Mouse (Mus musculus) 416B (cell line): ENCODE measurements at regions not wholly inside any gene's neighbourhood (a gene's known extent, or its start where the extent isn't known, plus 50 kb on each side); places are given as distances from the start of the nearest gene placed in this dataset.

ENCODE experiments used
- DNase-seq: peaks from one replicate; pipeline ENCODE4 v3.0.0; 2011; ENCODE audit warnings: low read depth

DNA sequence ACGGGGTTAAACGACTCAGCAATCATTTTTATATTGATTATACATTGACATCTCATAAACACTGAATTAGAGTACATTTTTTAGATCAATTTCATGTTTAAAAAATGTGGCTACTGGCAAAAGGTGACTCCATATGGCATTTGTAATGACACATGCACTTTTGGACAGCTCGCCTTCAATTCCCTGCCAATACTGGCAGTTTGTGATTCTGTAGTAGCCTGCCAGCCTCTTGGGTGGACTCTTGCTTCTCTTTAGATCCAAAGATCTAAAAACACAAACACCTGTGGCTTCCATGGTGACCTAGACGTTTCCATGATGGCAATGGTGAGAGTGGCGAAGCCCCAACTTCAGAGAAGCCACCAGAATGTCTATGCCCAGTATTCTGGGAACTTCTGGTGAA is 83.1 kb upstream of the Pcdh8 start:
- no peak for DNase-seq

DNA sequence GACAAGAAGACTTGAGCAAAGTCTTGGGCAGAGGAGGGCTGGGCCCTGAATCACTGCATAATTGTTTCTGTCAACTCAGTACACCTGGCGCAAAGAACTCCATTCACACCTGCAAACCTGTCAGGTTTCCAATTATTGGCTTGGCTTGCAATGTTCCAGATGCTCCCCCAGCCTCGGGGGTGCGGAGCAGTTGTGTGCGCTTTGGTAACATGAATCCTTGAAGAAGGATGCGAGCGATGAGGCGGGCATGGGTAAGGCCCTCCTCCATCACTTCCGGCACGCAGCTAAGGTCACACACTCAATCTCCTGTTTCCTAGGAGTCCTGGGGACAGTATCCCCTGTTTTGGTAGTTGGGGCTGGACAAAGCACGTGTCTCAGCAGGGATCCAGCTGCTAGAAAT is 81.6 kb upstream of the Pcdh8 start:
- no peak for DNase-seq

DNA sequence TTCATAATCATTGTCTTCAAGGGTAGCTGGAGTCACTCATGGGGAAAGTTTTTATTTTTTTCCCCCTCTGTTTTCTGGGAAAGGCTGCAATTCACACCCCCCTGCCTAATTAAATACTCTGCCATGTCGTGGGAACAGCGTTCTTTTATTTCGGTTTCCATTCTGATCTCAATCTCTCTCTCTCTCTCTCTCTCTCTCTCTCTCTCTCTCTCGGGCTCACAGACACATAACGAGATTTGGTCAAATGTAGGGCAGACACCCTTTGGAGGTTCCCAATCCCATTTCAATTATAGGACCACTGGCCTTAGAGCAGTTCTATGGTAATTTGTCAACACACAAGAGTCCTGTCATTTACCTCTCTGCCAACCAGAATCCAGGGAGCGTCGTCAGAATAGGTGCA is 80.7 kb upstream of the Pcdh8 start:
- DNase-seq: no peak

DNA sequence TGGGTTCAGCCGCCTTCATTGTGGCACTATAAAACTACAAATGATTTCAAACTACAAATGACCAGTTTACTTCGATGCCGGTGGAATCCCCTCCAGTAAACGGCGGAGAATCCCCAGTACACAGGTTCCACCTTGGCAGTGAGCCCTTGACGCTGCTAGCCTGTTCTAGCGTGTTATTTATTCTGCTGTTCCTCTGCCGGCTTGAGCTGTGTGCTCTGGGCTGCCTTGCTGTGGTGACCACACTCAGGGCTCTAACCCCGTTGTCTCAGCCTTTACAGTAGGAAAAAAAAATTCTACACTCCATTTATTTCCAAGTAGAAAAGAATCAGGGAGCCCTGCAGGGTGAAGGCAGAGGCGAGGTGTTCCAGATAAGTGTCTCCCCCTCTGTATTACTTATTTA is 80.1 kb upstream of the Pcdh8 start:
- DNase-seq: no peak

DNA sequence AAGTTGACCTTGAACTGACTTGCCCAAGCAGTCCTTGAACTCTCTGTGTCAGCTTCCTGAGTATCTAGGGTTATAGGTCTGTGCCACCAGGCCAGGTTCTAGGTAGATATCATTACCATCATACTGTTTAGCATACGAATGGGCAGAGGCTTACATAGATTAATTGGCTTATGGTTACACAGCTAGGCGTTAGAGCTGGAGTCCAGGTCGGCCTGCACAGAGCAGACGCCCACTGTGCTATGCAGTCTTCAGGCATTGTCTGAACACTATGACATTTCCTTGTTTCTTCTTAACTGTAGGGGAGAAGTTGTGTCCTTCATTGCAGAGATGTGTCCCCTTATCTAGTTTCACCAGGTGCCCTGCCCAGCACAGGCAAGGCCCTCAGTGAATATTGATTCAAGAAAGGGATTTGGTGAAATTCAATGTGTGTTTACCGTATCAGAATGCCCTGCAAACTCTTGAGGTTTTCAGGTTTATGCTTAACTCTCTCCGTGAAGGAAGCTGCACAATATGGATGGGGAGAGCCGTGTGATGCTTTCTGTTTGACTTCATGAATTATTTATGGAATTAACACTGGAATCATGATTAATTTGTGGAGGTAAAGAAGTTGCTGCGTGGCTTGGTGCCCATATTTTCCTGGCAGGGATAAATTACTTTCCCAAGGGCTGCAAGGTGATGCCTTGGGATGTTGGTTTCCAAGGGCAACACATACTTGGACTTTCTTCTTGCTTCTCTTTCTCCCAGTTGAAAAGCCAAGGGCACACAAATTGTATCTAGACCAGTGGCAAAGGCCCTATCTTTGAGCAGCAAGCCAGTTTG is 78.7 kb upstream of the Pcdh8 start:
- no peak for DNase-seq

DNA sequence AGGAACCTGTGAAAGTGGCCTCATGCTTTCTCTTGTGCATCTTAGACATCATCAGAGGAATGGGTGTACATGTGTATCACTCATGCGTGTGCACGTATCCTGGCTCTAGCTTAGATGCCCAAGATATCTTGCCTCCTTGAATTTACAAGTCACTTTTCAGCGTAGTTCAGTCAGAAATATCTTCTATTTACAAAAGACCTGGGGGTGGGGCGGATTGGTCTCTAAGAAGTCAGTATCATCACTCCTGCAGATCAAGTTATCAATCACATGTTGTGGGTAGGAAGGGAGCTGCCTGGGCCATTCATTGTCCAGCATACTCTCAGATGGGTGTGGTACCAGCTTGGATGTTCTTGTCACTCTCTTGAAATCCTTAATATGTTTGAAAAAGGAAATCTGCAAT is 77.0 kb upstream of the Pcdh8 start:
- no peak for DNase-seq

DNA sequence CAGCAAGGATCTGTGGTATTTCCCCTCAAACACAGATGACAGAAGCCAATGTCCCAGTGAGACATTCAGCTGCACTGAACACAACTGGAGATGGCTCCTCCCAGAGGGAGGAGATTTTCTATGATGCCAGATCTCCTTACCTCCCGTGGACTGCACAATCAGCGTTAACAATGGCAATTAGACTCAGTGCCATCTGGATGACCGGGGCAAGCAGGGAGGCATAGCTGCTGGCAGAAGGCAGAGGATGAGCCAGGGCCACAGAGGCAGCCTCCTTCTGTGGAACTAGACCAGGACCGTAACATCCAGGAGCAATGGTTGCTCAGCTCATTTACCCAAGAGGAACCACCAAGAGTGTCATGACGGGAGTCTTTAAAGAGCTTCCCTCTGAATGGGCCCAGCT is 73.2 kb upstream of the Pcdh8 start:
- DNase-seq: no peak

DNA sequence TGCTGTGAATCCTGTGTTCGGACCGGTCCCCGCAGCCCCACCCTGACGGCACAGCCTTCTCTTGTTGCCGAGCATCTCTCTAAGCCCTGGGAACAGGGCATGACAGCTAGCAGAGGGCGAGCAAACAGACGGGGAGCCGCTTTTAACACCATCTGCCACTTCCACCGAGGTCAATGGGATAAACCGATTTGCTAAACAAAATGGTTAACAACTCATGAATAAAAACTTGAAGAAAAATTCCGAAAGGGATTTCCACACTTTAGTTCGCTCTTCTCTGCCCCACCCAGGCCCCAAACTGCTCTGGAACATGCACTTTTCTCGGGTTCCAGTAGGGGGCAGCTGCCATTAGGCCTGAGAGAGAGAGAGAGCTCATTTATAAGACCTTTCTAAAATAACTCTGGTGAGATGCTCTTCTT is 72.0 kb upstream of the Pcdh8 start:
- DNase-seq: no peak

DNA sequence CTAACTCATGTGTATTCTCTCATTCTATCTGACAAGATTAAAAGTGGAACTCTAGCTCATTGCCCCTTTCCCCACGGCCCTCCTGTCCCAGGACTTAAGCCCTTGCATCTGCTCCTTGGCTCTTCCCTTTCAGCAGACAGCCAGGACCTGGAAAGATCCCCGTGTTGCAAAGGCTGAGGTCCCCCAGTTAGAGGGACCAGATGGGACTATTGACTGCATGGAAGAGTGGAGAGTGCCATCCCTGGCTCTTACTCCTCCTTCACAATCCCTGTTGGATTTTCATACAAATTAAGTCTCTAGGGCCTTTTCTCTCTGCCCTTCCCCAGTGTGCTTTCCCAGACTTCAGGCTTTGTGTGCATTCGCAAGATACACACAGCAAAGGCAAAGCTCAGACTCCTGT is 71.6 kb upstream of the Pcdh8 start:
- no peak for DNase-seq

DNA sequence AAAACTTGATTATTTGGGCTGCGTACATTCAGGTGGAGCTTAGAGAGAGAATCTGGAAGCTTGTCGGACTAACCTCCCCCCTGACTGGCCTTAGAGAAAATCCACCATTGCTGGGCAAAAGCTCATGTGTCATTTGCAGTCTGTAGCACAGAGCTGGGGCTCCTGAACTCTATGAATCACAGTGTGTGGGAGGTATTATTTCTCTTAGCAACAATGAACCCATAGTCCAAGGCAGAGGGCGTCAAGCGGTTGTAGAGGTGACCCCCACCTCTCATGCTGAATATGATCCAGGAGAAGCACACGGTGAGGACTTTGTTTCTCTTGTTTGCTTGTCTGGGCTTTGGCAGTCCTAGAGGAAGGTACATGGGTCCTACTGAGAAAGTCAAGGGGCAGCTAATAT is 66.0 kb upstream of the Pcdh8 start:
- DNase-seq: no peak

DNA sequence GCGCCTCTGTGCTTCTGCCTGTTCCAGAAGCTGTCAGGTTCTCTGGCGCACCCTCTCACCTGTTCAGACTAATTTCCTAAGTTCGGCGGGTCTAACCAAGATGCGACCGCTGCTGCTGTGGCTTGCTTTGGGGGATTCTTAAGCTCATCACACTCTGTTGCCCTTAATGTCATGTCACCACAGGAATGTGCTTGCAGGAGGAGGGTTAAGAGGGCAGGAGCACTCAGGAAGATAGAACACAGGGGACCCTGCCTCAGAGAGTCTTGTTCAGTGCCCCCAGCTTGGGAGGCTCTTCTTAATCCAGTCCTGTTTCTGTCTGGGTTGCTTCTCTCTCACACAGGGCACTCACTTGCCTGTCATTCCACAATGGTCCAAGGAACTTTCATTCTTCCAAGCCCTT is 65.1 kb upstream of the Pcdh8 start:
- no peak for DNase-seq

DNA sequence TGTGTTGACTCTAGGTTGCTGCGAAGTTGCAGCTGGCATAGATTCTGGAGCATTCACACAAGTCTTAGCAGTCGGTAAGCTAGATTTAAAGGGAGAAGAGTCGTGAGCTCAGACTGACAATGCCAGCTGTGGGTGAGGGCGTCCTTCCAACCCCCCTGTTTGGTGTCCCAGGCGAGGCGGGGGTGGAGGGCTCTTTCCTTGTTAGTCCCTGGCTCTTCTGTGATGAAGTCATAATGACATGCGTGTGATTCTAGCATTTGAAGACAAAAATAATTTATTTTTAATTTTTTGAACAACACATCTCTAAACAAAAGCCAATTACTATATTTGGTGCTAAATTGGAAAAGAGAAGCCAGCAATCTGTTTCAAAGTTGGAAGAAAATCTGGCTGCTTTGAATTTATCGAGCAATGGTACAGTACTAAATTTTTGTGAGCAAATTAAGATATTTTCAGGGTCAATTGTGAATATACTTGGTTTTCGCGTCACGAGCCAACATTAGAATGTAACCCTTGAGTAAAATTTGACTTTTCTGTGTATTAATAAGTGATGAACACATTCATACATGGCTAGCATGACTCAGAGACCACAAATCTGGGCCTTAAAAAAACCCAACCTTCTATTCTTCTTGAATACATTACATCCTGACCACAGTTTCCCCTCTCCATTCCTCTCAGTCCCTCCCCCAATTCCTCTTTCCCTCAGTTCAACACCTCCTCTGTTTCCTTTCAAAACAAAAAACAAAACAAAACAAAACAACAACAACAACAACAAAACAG is 53.7 kb upstream of the Pcdh8 start:
- DNase-seq: no peak

DNA sequence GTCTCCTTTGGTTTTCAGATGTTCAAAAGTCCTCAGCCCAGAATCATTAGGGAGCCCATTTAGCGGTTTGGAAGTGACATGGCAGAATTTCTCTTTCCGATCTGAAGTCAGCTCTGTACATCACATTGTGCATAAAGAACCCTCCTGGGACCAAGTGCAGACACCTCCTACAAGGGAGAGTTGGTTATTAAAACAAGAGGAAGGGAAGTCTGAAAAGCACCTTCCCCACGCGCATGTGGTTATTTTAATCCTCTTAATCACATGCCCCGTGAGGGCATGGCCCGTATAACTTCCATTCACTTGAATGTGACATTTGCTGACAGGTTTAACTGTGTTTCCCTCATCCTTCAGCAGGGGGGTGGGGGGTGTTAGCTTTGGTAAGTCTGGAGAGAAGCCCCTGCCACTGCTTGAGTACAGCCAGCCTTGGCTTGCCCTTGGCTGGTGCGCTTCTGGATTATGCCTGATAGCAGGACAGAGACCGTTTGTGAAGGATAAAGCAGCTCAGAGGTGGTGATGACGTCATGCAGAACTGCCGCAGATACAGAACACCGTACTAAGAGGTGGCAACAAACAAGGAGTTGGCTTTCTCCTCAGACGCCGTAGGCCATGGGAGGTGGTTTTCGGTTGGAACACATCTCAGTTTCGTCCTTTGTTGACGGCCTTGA is 51.5 kb upstream of the Pcdh8 start:
- no peak for DNase-seq

DNA sequence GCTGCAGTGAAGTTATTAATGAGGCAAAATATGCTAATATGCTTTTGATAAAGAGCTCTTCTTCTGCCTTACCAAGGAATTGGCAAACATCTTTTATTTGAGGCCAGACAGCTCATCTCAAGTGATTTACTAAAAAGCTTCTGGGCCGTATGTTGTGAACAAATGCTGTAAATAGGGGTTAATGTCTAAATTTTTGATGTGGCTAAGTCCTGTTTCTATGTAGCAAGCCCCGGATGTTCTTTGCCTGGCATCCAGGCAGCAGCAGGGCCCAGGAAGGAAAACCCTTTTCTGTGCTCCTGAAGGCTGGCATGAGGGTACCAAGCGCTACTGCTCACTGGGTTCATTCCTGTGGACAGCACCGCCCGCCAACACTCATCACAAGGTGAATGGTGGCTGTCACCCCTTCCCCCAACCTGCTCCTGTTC is 50.9 kb upstream of the Pcdh8 start:
- no peak for DNase-seq

DNA sequence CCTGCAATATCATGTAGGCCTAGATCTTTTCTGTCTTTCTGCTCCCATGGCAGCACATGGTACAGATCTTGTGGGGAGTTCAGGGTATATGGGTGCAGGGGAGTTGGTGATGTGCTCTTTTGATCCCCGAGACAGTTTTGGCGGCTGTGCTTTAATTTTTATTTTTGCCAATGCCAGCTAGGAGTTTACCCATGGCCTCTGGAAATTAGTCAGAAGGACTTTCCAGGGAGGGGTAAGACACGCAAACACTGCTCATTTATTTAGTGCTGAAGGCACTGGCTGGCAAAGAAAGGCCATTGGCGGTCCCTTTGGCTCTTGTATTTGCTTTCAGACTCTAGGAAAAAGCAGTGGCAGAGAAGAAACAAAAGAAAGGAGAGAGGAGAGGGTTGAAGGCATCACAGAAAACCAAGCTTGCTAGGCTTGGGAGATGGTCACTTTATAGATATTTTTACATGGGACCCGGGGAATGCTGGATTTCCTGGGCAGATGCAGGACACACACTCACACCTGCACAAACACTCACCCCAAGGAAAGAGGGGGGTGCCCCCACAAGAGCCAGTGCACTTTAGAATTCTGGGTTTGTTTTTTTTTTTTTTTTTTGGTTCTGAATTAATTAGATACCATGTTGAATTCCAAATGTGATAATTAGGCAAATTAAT is 50.4 kb upstream of the Pcdh8 start:
- no peak for DNase-seq
